Mouse (Mus musculus): ENCODE results near the gene Usp9y. TPM values are rescaled to one million over a fixed set of nuclear protein-coding genes. Genes with fewer than 3 reads are reported as not detected.
A peak's percentile ranks its signal among the peaks of the same experiment; 100 is the strongest.

Gene Usp9y
- polyA plus RNA-seq (2015; fragmentation: Nextera tagmentation; extraction: Ambion mirVana), result not detected in 2 replicates

DNA sequence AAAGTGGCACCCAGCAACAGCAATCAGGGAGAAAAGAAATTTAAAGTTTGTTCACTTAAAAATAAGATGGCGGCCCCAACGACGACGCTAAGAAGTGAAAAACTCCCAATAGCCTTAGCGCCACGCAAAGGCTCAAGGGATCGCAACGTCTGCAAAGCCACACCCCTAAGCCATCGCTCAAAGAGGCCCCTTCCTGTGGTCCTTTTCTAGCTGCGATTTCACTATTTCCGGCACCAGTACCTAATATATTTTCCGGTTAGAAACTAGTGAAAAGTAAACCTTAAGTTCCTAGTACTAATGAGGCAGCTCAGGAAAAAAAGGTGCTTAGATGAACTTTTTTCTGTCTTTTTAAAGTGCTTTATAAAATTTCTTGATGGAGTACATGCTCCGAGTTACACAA, at the start of gene Usp9y:
TSS of gene Usp9y (minus strand) at position 101 of the 400 bp plus-strand sequence.
- 95% methylated on average over 9 of the region's 13 CpGs for WGBS
- no peaks in the 10 kb centered on the region for H3K27me3 ChIP-seq (ENCODE audit: control insufficient read depth, insufficient read depth, low read depth, low read length)
- H3K4me2 ChIP-seq (ENCODE audit: low read depth, low read length), result no peak within 1 kb of the TSS
- no peaks in the 10 kb centered on the region for H3K4me1 ChIP-seq (replicated peaks; ENCODE audit: control insufficient read depth, insufficient read depth, low read length)
- no peak within 1 kb of the TSS for H3K4me3 ChIP-seq (ENCODE audit: low read length)
- no peak for ATAC-seq (ENCODE audit: low read depth)
- H3K9me3 ChIP-seq (ENCODE audit: control insufficient read depth, low read length), result no peaks in the 10 kb centered on the region
- no peak within 1 kb of the TSS for H3K27ac ChIP-seq (ENCODE audit: low read length)
- H3K36me3 ChIP-seq (ENCODE audit: control insufficient read depth, insufficient read depth, low read length), result no peaks in the 10 kb centered on the region
- H3K9ac ChIP-seq (ENCODE audit: low read length), result no peak within 1 kb of the TSS

- Histone ChIP-seq H3K9me3 (ENCODE audit: control insufficient read depth, low read length) (no peaks in the 10 kb centered on the region), H3K4me1 (replicated peaks; ENCODE audit: control insufficient read depth, insufficient read depth, low read length) (no peaks in the 10 kb centered on the region), H3K4me3 (ENCODE audit: low read length) (no peak overlapping the region), H3K4me2 (ENCODE audit: low read depth, low read length) (no peak overlapping the region), H3K27me3 (ENCODE audit: control insufficient read depth, insufficient read depth, low read depth, low read length) (no peaks in the 10 kb centered on the region), H3K27ac (ENCODE audit: low read length) (no peak overlapping the region), H3K9ac (ENCODE audit: low read length) (no peak overlapping the region), H3K36me3 (ENCODE audit: control insufficient read depth, insufficient read depth, low read length) (no peaks in the 10 kb centered on the region)
- ATAC-seq (ENCODE audit: low read depth), result no peak
Observed at GRCm38 (mm10) chrY:1293708-1294107, 165.9 kb downstream of the Usp9y start.

DNA sequence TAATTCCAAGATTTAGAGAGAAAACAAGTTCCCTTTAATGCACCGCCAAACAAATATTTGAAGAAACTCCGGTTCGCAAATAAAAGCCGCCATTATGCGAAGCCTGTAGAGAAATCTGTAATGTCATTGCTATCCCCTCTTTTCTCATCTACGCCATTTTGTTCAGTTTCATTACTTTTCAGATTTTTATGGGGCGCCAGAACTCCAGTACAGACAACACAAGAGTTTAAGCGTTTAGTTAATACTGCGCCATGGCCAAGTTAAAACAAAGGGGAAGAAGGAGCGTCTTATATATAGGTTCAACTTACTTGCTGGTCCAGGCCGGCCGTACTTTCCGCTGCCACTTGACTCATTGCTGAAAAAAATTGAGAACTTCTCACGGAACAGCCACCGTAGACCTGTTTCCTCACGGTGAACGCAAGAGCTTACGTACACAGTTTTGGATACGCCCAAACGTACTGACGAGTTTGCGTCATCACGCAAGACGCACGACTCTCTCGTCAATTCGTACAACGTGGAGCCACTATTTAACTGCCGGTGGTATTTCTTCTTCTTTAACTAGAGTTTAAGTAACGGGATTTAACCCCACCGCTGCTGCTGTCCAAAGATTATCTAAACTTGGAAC, 173.3 kb downstream of the Usp9y start, which contains the start of gene Ddx3y:
TSS of gene Ddx3y (minus strand) at position 459 of the 625 bp plus-strand sequence.
- under 1% methylated on average over 31 of the region's 31 CpGs for WGBS
- Histone ChIP-seq H3K36me3 (ENCODE audit: control insufficient read depth, insufficient read depth, low read length) (no peaks in the 10 kb centered on the region), H3K4me1 (replicated peaks; ENCODE audit: control insufficient read depth, insufficient read depth, low read length) (no peaks in the 10 kb centered on the region), H3K4me3 (ENCODE audit: low read length) (peak within 1 kb of the TSS; percentile 50), H3K27ac (ENCODE audit: low read length) (peak within 1 kb of the TSS; percentile 63), H3K9me3 (ENCODE audit: control insufficient read depth, low read length) (no peaks in the 10 kb centered on the region), H3K4me2 (ENCODE audit: low read depth, low read length) (peak within 1 kb of the TSS; percentile 20; the same call in 1 of the 2 replicates), H3K27me3 (ENCODE audit: control insufficient read depth, insufficient read depth, low read depth, low read length) (no peaks in the 10 kb centered on the region), H3K9ac (ENCODE audit: low read length) (peak within 1 kb of the TSS; percentile 57)
- ATAC-seq (ENCODE audit: low read depth), result peak; percentile 95

GRCm38 (mm10) chrY:1285735-1286134, 173.8 kb downstream of the Usp9y start:
- ATAC-seq (ENCODE audit: low read depth), result peak; percentile 47; the same call in 1 of the 2 replicates
- Histone ChIP-seq H3K27me3 (ENCODE audit: control insufficient read depth, insufficient read depth, low read depth, low read length) (no peaks in the 10 kb centered on the region), H3K4me2 (ENCODE audit: low read depth, low read length) (peak overlapping the region; percentile 11; the same call in 1 of the 2 replicates), H3K9me3 (ENCODE audit: control insufficient read depth, low read length) (no peaks in the 10 kb centered on the region), H3K4me3 (ENCODE audit: low read length) (peak overlapping the region; percentile 50), H3K27ac (ENCODE audit: low read length) (peak overlapping the region; percentile 63), H3K9ac (ENCODE audit: low read length) (peak overlapping the region; percentile 57), H3K36me3 (ENCODE audit: control insufficient read depth, insufficient read depth, low read length) (no peaks in the 10 kb centered on the region), H3K4me1 (replicated peaks; ENCODE audit: control insufficient read depth, insufficient read depth, low read length) (no peaks in the 10 kb centered on the region)
- whole genome bisulfite sequencing, result 11% methylated on average over 12 of the region's 12 CpGs

Other genes with a start within 250 kb of the Usp9y start
- 6.8 and 15.1 TPM in 2 replicates for gene Uty, start 214.0 kb downstream of the Usp9y start, polyA plus RNA-seq (2015; fragmentation: Nextera tagmentation; extraction: Ambion mirVana)
- 12.5 and 29.4 TPM in 2 replicates for gene Ddx3y, start 173.2 kb downstream of the Usp9y start, polyA plus RNA-seq (2015; fragmentation: Nextera tagmentation; extraction: Ambion mirVana)

Measured in lung, embryonic 16.5 days (tissue).